Mouse (Mus musculus) lung, adult 2 months (tissue): ENCODE measurements around the gene Dnali1.
A peak's percentile ranks its signal among the peaks of the same experiment; 100 is the strongest.

ENCODE experiments used
- CTCF ChIP-seq: fragments of 200-500 bp; IDR thresholded peaks from 2 replicates; pipeline ENCODE4 v1.5.1; 2011; ENCODE audit warnings: mild to moderate bottlenecking, low read length, control low read depth; ENCODE audit not compliant: insufficient read depth
- POLR2A ChIP-seq: fragments of 200-500 bp; IDR thresholded peaks from 2 replicates; pipeline ENCODE4 v1.6.1; 2011; ENCODE audit warnings: low read depth, mild to moderate bottlenecking, control low read depth, low read length, borderline replicate concordance; ENCODE audit errors: extremely low read depth

- TF ChIP-seq CTCF (peak; percentile 95), POLR2A (no peak)
These were observed 34.0 kb upstream of the Dnali1 start for GRCm38 (mm10) chr4:125099458-125099857.
